ENCODE assay signal across 12 mouse cellular contexts in the genomic region with DNA sequence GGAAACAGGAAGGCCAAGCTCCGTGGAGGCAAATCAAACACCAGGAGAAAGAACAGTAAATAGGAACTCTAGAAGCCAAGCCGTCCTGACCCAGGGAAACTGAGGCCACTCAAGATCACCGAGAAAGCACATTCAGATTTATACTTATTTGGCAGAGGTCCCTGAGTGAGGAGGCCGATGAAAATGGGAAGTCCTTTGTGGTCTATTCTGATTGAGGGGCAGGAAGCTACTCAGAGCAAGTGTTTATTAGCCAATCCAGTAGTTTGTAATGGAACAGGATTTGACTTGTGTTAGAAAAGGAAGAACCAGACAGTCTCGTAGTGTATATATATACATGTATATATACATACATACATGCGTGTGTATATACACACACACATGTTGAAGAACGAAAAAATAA. TPM values are rescaled to one million over a fixed set of nuclear protein-coding genes. Genes with fewer than 3 reads are reported as not detected.
DNase-seq lines count a peak whose midpoint lies in the region; ATAC-seq and TF ChIP-seq lines count a peak whose summit lies in the region.
"Had no signal": no experiment of that assay in that cellular context is flagged by ENCODE, and none has a peak within 500 bp of the region (broad histone marks: within the 10 kb centered on the region; RNA-seq: fewer than 3 reads in every experiment).

No protein-coding gene starts in this region.

- no peak for ATAC-seq in forebrain, postnatal 0 days
- no peak for ATAC-seq in lung, postnatal 0 days
- no peak for ATAC-seq in embryonic facial prominence, embryonic 13.5 days (ENCODE audit: insufficient number of reproducible peaks, insufficient read depth, low FRiP score, low TSS enrichment, low read depth)
- peak; percentile 75 for ATAC-seq in monocyte, adult 5-6 weeks (replicated peaks; ENCODE audit: insufficient number of reproducible peaks, low FRiP score, low TSS enrichment, poor library complexity, severe bottlenecking)
- ATAC-seq: Patski had no signal

- peaks cover 9% of the 10 kb centered on the region; the same call in 1 of the 2 replicates for H3K4me1 ChIP-seq in forebrain, postnatal 0 days (ENCODE audit: insufficient read depth)
- H3K4me1 ChIP-seq in forebrain, embryonic 10.5 days = peaks cover 18% of the 10 kb centered on the region
- no peaks in the 10 kb centered on the region; the same call in 1 of the 2 replicates for H3K4me1 ChIP-seq in lung, postnatal 0 days (ENCODE audit: insufficient read depth, low read depth, low read length)
- no peaks in the 10 kb centered on the region for H3K4me1 ChIP-seq in lung, adult 2 months (ENCODE audit: control insufficient read depth, insufficient read depth, low read length)
- H3K4me1 ChIP-seq in embryonic facial prominence, embryonic 13.5 days = peaks cover 28% of the 10 kb centered on the region

- no peak overlapping the region for H3K4me2 ChIP-seq in forebrain, postnatal 0 days (ENCODE audit: low read depth)
- H3K4me2 ChIP-seq in lung, postnatal 0 days (replicated peaks; ENCODE audit: low read depth, low read length) = no peak overlapping the region
- H3K4me2 ChIP-seq in embryonic facial prominence, embryonic 13.5 days = no peak overlapping the region

- TF ChIP-seq EP300 in lung, postnatal 0 days (IDR thresholded peaks at IDR 0.05) = no peak

- no peak for TF ChIP-seq POLR2A in lung, adult 2 months (IDR thresholded peaks at IDR 0.05; ENCODE audit: borderline replicate concordance, extremely low read depth, low read depth, low read length)

- DNase-seq in forebrain, postnatal 0 days = no peak
- no peak for DNase-seq in forebrain, embryonic 10.5 days (ENCODE audit: extremely low spot score, low spot score)
- DNase-seq in lung, postnatal 0 days (ENCODE audit: low spot score) = peak; percentile 43
- DNase-seq in lung, adult 2 months = no peak
- no peak for DNase-seq in layer of hippocampus, postnatal 25 days (ENCODE audit: extremely low spot score in 1 of 2, low spot score in 1 of 2)
- DNase-seq in adrenal gland, adult 8-10 months = no peak
- DNase-seq: cerebellum, adult 9-11 months; right cerebral cortex, postnatal 4 days had no signal

- TF ChIP-seq CTCF in forebrain, postnatal 0 days (IDR thresholded peaks at IDR 0.05; ENCODE audit: low read depth) = no peak
- TF ChIP-seq CTCF in lung, postnatal 0 days (IDR thresholded peaks at IDR 0.05) = no peak
- no peak for TF ChIP-seq CTCF in lung, adult 2 months (IDR thresholded peaks at IDR 0.05; ENCODE audit: insufficient read depth, low read length)

- H3K9ac ChIP-seq in forebrain, postnatal 0 days = no peak overlapping the region
- H3K9ac ChIP-seq in lung, postnatal 0 days (replicated peaks; ENCODE audit: low read depth) = no peak overlapping the region
- H3K9ac ChIP-seq in embryonic facial prominence, embryonic 13.5 days = peak overlapping the region; percentile 46; the same call in 1 of the 2 replicates

- no peak overlapping the region for H3K4me3 ChIP-seq in forebrain, postnatal 0 days (ENCODE audit: low read depth, low read length)
- no peak overlapping the region for H3K4me3 ChIP-seq in forebrain, embryonic 10.5 days
- no peak overlapping the region for H3K4me3 ChIP-seq in lung, postnatal 0 days (ENCODE audit: low read depth, low read length)
- no peak overlapping the region for H3K4me3 ChIP-seq in lung, adult 2 months (replicated peaks; ENCODE audit: extremely low read depth, low read depth, low read length)
- no peak overlapping the region for H3K4me3 ChIP-seq in embryonic facial prominence, embryonic 13.5 days
- H3K4me3 ChIP-seq: erythroblast, embryonic 14.5 days had no signal

- 69% methylated on average over 7 of the region's 7 CpGs for WGBS in forebrain, postnatal 0 days
- 95% methylated on average over 7 of the region's 7 CpGs for WGBS in forebrain, embryonic 10.5 days
- 46% methylated on average over 7 of the region's 7 CpGs for WGBS in lung, postnatal 0 days
- WGBS in lung, adult 2 months = 40% methylated on average over 7 of the region's 7 CpGs
- WGBS in embryonic facial prominence, embryonic 13.5 days = 78% methylated on average over 7 of the region's 7 CpGs

- no peaks in the 10 kb centered on the region for H3K27me3 ChIP-seq in forebrain, postnatal 0 days (ENCODE audit: insufficient read depth, low read length)
- no peaks in the 10 kb centered on the region for H3K27me3 ChIP-seq in forebrain, embryonic 10.5 days (ENCODE audit: poor library complexity, severe bottlenecking)
- H3K27me3 ChIP-seq in lung, postnatal 0 days (replicated peaks; ENCODE audit: insufficient read depth, low read length) = no peaks in the 10 kb centered on the region
- no peaks in the 10 kb centered on the region for H3K27me3 ChIP-seq in embryonic facial prominence, embryonic 13.5 days
- H3K27me3 ChIP-seq: Patski had no signal

- 0 out of 2 replicates have a peak overlapping the region, but pooled peaks have one; percentile 10 for H3K27ac ChIP-seq in forebrain, postnatal 0 days (ENCODE audit: low read depth, low read length)
- no peak overlapping the region for H3K27ac ChIP-seq in forebrain, embryonic 10.5 days
- no peak overlapping the region for H3K27ac ChIP-seq in lung, postnatal 0 days (ENCODE audit: low read length)
- peak overlapping the region; percentile 60; the same call in 1 of the 2 replicates for H3K27ac ChIP-seq in embryonic facial prominence, embryonic 13.5 days

- H3K36me3 ChIP-seq in forebrain, postnatal 0 days (ENCODE audit: insufficient read depth) = peaks cover 36% of the 10 kb centered on the region
- H3K36me3 ChIP-seq in forebrain, embryonic 10.5 days (replicated peaks) = peaks cover 92% of the 10 kb centered on the region
- no peaks in the 10 kb centered on the region for H3K36me3 ChIP-seq in lung, postnatal 0 days (ENCODE audit: insufficient read depth, low read length)
- H3K36me3 ChIP-seq in embryonic facial prominence, embryonic 13.5 days = peaks cover 26% of the 10 kb centered on the region

- H3K9me3 ChIP-seq in forebrain, postnatal 0 days (ENCODE audit: low read length) = no peaks in the 10 kb centered on the region
- no peaks in the 10 kb centered on the region for H3K9me3 ChIP-seq in forebrain, embryonic 10.5 days
- no peaks in the 10 kb centered on the region for H3K9me3 ChIP-seq in lung, postnatal 0 days (ENCODE audit: low read length)
- H3K9me3 ChIP-seq in embryonic facial prominence, embryonic 13.5 days = no peaks in the 10 kb centered on the region

RNA-seq across cellular contexts. Expression of a gene that starts 48.8 kb away (rescaled TPM):
- 52.7 and 73.3 TPM in 2 replicates for total RNA-seq in forebrain, postnatal 0 days (2014; rRNA removed)
- polyA plus RNA-seq in forebrain, postnatal 0 days (2015; fragmentation: Nextera tagmentation; extraction: Ambion mirVana) = 67.0 and 90.2 TPM in 2 replicates
- 127 and 138 TPM in 2 replicates for polyA plus RNA-seq in forebrain, embryonic 10.5 days (2016; fragmentation: Nextera tagmentation; extraction: Ambion mirVana)
- 13.5 and 14.5 TPM in 2 replicates for polyA plus RNA-seq in lung, postnatal 0 days (2015; fragmentation: Nextera tagmentation; extraction: Ambion mirVana)
- 17.6 and 19.9 TPM in 2 replicates for polyA plus RNA-seq in lung, adult 2 months (2012; rRNA removed)
- 64.2 and 74.6 TPM in 2 replicates for polyA plus RNA-seq in embryonic facial prominence, embryonic 13.5 days (2015; fragmentation: Nextera tagmentation; extraction: Ambion mirVana)
- total RNA-seq in monocyte, adult 5-6 weeks (2017) = 60.2 to 115 TPM (median 76.1 TPM) in 3 replicates
- total RNA-seq in layer of hippocampus, postnatal 25 days (2021) = 10 to 100 TPM; 72.8 to 78.3 TPM
- total RNA-seq in adrenal gland, adult 8-10 months (2022) = 10 to 100 TPM; 23.1 to 32.4 (median 27.6) TPM

Comparison
In these comparisons a context has a peak if more than half of its experiments do, and no peak if none do; other contexts are left out.
1. H3K27ac ChIP-seq: peak in forebrain, postnatal 0 days (single experiment) and embryonic facial prominence, embryonic 13.5 days (single experiment); none in forebrain, embryonic 10.5 days (single experiment) and lung, postnatal 0 days (single experiment).